Mouse (Mus musculus) right cerebral cortex, adult 2 months (tissue): ENCODE measurements around the gene Bsdc1.
"Not testable (repeated sequence)": the region's sequence is repeated elsewhere in the genome, so short reads cannot be mapped to it uniquely, and the experiment has no call there.

Experiments
- DNase-seq, 2 experiments: peaks; one replicate each; pipeline ENCODE4 v3.0.0; 2021 to 2022; ENCODE audit warnings: low spot score in 2 of 2

The Bsdc1 gene

GRCm38 (mm10) chr4:129461183-129461960, at the start of gene Bsdc1:
TSS of gene Bsdc1 (plus strand) at chr4:129461581.
- peak; percentile 100 for DNase-seq

- no peak for DNase-seq
Observed at GRCm38 (mm10) chr4:129415892-129416291, 45.5 kb upstream of the Bsdc1 start.

- no peak for DNase-seq
Observed at GRCm38 (mm10) chr4:129416478-129416877, 44.9 kb upstream of the Bsdc1 start.

- DNase-seq: no peak
Observed at GRCm38 (mm10) chr4:129418321-129418720, 43.1 kb upstream of the Bsdc1 start.

- DNase-seq: peak; percentile 89 to 90
Observed at GRCm38 (mm10) chr4:129440340-129441063, 20.9 kb upstream of the Bsdc1 start, which contains the start of gene Zbtb8b. TSS of gene Zbtb8b (minus strand) at chr4:129440853.

GRCm38 (mm10) chr4:129441145-129441544, 20.2 kb upstream of the Bsdc1 start:
- no peak for DNase-seq

GRCm38 (mm10) chr4:129447360-129447759, 14.0 kb upstream of the Bsdc1 start:
- no peak for DNase-seq

- DNase-seq: no peak
Observed at GRCm38 (mm10) chr4:129447778-129448563, 13.4 kb upstream of the Bsdc1 start.

- DNase-seq: no peak
Observed at GRCm38 (mm10) chr4:129448713-129449112, 12.7 kb upstream of the Bsdc1 start.

- no peak for DNase-seq
Observed at GRCm38 (mm10) chr4:129450851-129451250, 10.5 kb upstream of the Bsdc1 start.

- DNase-seq: no peak
Observed at GRCm38 (mm10) chr4:129451471-129452169, 9.8 kb upstream of the Bsdc1 start.

- DNase-seq: peak; percentile 77 to 79
Observed at GRCm38 (mm10) chr4:129455265-129455664, 6.1 kb upstream of the Bsdc1 start.

GRCm38 (mm10) chr4:129456126-129456525, 5.3 kb upstream of the Bsdc1 start:
- DNase-seq: no peak

GRCm38 (mm10) chr4:129457311-129457710, 4.1 kb upstream of the Bsdc1 start:
- not testable (repeated sequence) for DNase-seq

- DNase-seq: no peak
Observed at GRCm38 (mm10) chr4:129459726-129460125, 1.7 kb upstream of the Bsdc1 start.

- DNase-seq: no peak
Observed at GRCm38 (mm10) chr4:129460827-129461182, 576 bp upstream of the Bsdc1 start.

GRCm38 (mm10) chr4:129462118-129462517, 737 bp downstream of the Bsdc1 start:
- DNase-seq: no peak

- no peak for DNase-seq
Observed at GRCm38 (mm10) chr4:129463097-129464059, 2.0 kb downstream of the Bsdc1 start.

GRCm38 (mm10) chr4:129464286-129464815, 3.0 kb downstream of the Bsdc1 start:
- no peak for DNase-seq

GRCm38 (mm10) chr4:129476047-129476446, 14.7 kb downstream of the Bsdc1 start:
- DNase-seq: no peak
